Mouse (Mus musculus) heart, embryonic 15.5 days (tissue): Measurements from ENCODE around the gene Bcam. TPM values are rescaled to one million over a fixed set of nuclear protein-coding genes. Genes with fewer than 3 reads are reported as not detected.

Experiments used
- ATAC-seq: fragments of 200-750 bp; cut with Nextera tagmentation; replicated peaks from 2 replicates; pipeline ENCODE4 v1.8.0; 2017; ENCODE audit warnings: low read depth, moderate TSS enrichment; ENCODE audit not compliant: insufficient number of reproducible peaks, insufficient read depth, low FRiP score
- H3K27ac ChIP-seq: fragments of 300-500 bp; sonication (generic); 2 replicates; pipeline ENCODE4 v1.5.1; 2015; ENCODE audit warnings: mild to moderate bottlenecking, inconsistent platforms
- H3K27me3 ChIP-seq: fragments of 300-500 bp; sonication (generic); 2 replicates; pipeline ENCODE4 v1.6.1; 2015; ENCODE audit warnings: inconsistent platforms
- H3K36me3 ChIP-seq: fragments of 300-500 bp; sonication (generic); 2 replicates; pipeline ENCODE4 v1.6.1; 2015; ENCODE audit warnings: mild to moderate bottlenecking, inconsistent platforms
- H3K4me1 ChIP-seq: fragments of 300-500 bp; sonication (generic); replicated peaks from 2 replicates; pipeline ENCODE4 v1.6.1; 2015; ENCODE audit warnings: inconsistent platforms
- H3K4me2 ChIP-seq: fragments of 300-500 bp; sonication (generic); 2 replicates; pipeline ENCODE4 v1.6.1; 2015; ENCODE audit warnings: inconsistent platforms, mild to moderate bottlenecking, moderate library complexity
- H3K4me3 ChIP-seq: fragments of 300-500 bp; sonication (generic); 2 replicates; pipeline ENCODE4 v1.5.1; 2015; ENCODE audit warnings: mild to moderate bottlenecking, inconsistent platforms
- H3K9ac ChIP-seq: fragments of 300-500 bp; sonication (generic); 2 replicates; pipeline ENCODE4 v1.6.1; 2015; ENCODE audit warnings: mild to moderate bottlenecking, inconsistent platforms
- H3K9me3 ChIP-seq: fragments of 300-500 bp; sonication (generic); replicated peaks from 2 replicates; pipeline ENCODE4 v1.6.1; 2016; ENCODE audit warnings: inconsistent platforms
- WGBS: fragments of 180-500 bp; shearing (Covaris S2); methylation state at CpG from one replicate; pipeline ENCODE4 v1.1.7; 2015; ENCODE audit warnings: mixed read lengths; 5-methylcytosine and 5-hydroxymethylcytosine counted together
- polyA plus RNA-seq: library from polyadenylated mRNA; unstranded; fragments of >200 nt; fragmentation: Nextera tagmentation; extraction: Ambion mirVana; gene quantifications from 2 replicates; pipeline ENCODE4 v1.2.1, GENCODE M21; 2015

The Bcam gene
- polyA plus RNA-seq, 1 experiment from 2014 or later, result 358 TPM

DNA sequence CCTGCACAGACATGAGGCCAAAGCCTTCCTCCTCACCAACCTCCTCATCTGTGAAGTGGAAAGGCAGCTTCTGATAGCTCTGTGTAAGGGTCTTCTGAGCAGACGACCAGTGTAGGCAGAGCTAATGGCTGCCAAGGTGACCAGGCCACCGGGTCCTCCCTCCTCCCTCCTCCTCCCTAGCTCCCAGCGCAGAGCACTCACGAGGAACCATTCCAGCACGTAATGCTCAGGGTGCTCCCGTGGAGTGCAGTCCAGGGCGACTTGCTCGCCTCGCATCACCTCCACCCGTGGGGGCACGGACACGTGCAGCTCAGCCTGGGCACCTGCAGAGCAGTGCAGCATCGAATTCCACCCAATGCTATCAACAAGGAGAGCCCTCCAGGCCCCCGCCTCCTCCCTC lies 2.6 kb downstream of the Bcam start:
- H3K4me3 ChIP-seq, result peak overlapping the region; percentile 79
- peak overlapping the region; percentile 88 for H3K9ac ChIP-seq
- H3K9me3 ChIP-seq, result no peaks in the 10 kb centered on the region
- 64% methylated on average over 14 of the region's 14 CpGs for WGBS
- H3K27me3 ChIP-seq, result no peaks in the 10 kb centered on the region
- peak; percentile 55 for ATAC-seq
- peak overlapping the region; percentile 88 for H3K27ac ChIP-seq
- peak overlapping the region; percentile 88 for H3K4me2 ChIP-seq
- H3K4me1 ChIP-seq, result peaks cover 38% of the 10 kb centered on the region
- H3K36me3 ChIP-seq, result peaks cover 21% of the 10 kb centered on the region

- no peaks in the 10 kb centered on the region for H3K27me3 ChIP-seq
- peaks cover 31% of the 10 kb centered on the region for H3K36me3 ChIP-seq
- no peak overlapping the region for H3K4me2 ChIP-seq
- H3K4me1 ChIP-seq, result peaks cover 46% of the 10 kb centered on the region
- H3K9me3 ChIP-seq, result no peaks in the 10 kb centered on the region
- no peak for ATAC-seq
- no peak overlapping the region for H3K27ac ChIP-seq
- 82% methylated on average over 9 of the region's 9 CpGs for WGBS
- no peak overlapping the region for H3K4me3 ChIP-seq
- no peak overlapping the region for H3K9ac ChIP-seq
Measured at GRCm38 (mm10) chr7:19764581-19764980, 6.2 kb downstream of the Bcam start.

GRCm38 (mm10) chr7:19763829-19764477 lies 6.9 kb downstream of the Bcam start:
- WGBS, result 75% methylated on average over 13 of the region's 13 CpGs

DNA sequence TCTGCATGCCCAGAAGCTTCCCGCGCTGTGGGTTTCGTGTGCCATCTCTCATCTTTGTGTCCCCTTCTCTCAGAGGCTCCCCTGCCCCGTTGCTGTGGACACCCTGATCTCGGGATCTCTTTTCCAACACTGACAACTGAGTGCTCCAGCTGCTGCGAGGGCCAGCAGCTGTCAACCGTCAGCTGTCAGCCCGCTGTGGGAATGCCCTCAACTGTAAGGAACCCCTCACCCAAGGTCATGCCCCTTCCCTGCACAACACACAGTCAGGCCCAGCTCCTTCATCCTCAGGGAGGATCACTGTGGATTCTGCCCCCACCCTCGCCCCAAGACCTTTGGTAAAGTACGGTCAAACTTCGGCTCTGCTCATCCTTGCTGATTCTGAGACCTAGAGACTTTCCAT lies 8.5 kb downstream of the Bcam start:
- Histone ChIP-seq H3K4me1 (peaks cover 36% of the 10 kb centered on the region), H3K36me3 (peaks cover 49% of the 10 kb centered on the region), H3K4me2 (no peak overlapping the region), H3K27me3 (no peaks in the 10 kb centered on the region), H3K9ac (no peak overlapping the region), H3K9me3 (no peaks in the 10 kb centered on the region), H3K27ac (peak overlapping the region; percentile 69), H3K4me3 (no peak overlapping the region)
- ATAC-seq, result no peak
- WGBS, result 39% methylated on average over 11 of the region's 11 CpGs

More at GRCm38 (mm10) chr7:19763829-19764477, 6.9 kb downstream of the Bcam start:
- Histone ChIP-seq H3K36me3 (peaks cover 35% of the 10 kb centered on the region), H3K4me1 (peaks cover 44% of the 10 kb centered on the region), H3K4me2 (no peak overlapping the region), H3K9ac (no peak overlapping the region), H3K9me3 (no peaks in the 10 kb centered on the region), H3K27ac (0 out of 2 replicates have a peak overlapping the region, but pooled peaks have one; percentile 69), H3K4me3 (no peak overlapping the region), H3K27me3 (no peaks in the 10 kb centered on the region)
- ATAC-seq, result no peak

DNA sequence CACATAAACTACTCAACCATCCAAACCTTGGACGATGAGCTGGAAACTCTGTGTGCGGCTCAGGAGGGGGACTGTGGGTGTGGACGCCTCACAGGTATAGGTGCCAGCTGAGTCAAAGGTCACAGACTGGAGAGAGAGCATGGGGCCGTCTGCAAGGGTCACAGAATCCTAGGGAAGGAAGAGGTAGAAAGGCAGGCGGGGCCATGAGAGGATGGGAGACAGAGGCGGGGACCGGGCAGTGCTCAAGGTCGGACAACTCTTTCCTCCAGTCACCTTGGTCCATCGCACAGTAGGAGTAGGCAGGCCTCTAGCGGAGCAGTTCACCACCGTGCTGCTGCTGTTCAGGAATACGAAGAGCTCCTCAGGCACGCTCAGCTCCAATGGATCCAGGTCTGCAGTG lies 10.8 kb downstream of the Bcam start:
- WGBS, result 68% methylated on average over 13 of the region's 13 CpGs
- Histone ChIP-seq H3K4me2 (no peak overlapping the region), H3K9me3 (no peaks in the 10 kb centered on the region), H3K4me1 (peaks cover 58% of the 10 kb centered on the region), H3K27ac (peak overlapping the region; percentile 86), H3K27me3 (no peaks in the 10 kb centered on the region), H3K9ac (no peak overlapping the region), H3K4me3 (no peak overlapping the region), H3K36me3 (peaks cover 40% of the 10 kb centered on the region)
- 0 out of 2 replicates have a peak, but pooled peaks have one; percentile 4 for ATAC-seq

DNA sequence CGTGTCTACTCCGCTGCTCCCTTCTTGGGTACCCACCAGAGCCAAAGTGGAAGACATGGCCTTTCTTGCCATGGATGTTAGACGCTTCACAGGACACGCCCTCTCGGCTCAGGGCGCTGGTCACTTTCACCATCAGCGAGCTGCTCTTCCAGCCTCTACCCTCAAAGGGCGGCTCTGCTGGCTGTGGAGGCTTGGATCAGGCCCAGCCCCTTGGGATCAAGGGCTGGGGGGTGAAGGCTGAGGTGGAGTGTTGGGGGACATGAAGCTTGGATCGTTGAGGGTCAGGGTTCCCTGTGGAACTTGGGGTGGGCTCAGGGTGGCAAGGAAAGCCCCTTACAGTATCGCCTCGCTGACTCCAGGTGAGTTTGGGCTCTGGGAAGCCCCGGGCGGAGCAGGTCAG lies 12.2 kb downstream of the Bcam start:
- no peak overlapping the region for H3K9ac ChIP-seq
- H3K27me3 ChIP-seq, result no peaks in the 10 kb centered on the region
- no peak overlapping the region for H3K4me2 ChIP-seq
- no peak for ATAC-seq
- H3K9me3 ChIP-seq, result no peaks in the 10 kb centered on the region
- peaks cover 71% of the 10 kb centered on the region for H3K4me1 ChIP-seq
- H3K36me3 ChIP-seq, result peaks cover 30% of the 10 kb centered on the region
- no peak overlapping the region for H3K4me3 ChIP-seq
- no peak overlapping the region for H3K27ac ChIP-seq
- WGBS, result 85% methylated on average over 13 of the region's 13 CpGs

DNA sequence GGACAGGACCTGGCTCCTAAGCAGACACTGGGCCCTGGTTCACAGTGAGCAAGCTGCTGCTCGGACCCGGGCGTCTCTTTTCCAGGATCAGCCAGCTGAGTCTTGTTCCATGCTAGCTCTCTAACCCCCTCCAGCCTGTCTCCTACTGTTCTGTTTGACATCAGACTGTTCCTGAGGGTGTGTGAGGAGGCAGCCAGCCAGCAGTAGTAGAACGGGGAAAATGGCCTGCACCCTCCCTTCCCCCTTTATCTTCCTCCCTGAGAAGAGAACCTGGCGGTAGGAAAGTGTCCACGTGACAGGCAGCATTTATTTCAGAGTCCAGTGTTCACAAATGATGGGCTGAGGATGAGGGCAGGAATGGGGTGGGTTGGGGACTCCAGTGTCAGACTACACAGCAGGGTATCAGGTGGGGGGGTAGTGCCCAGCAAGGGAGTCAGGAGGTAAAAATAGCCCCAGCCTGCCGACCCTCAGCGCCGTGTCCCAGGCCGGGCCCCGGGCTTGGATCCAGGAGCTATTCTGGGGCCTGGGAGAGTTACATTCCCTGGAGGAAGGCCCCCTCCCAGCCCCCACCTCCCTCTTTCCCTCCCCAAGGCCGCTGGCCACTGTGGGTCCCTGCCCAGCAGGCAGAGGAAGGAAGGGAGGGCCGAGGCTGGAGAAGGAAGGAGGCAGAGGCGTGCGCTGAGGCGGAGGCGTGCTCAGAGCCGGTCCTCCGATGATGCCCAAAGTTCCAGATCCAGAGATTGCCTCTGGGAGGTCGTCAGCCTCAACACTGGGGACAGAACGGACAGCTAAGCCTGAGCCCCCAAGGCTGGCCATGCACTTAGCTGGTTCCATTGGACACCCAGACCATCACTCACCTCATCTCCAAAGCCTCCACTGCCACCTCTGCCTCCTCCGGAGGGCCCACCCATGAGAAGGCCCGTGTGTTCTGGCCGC lies 14.7 kb downstream of the Bcam start:
- H3K9me3 ChIP-seq, result no peaks in the 10 kb centered on the region
- peak; percentile 90 for ATAC-seq
- peaks cover 20% of the 10 kb centered on the region for H3K36me3 ChIP-seq
- H3K27ac ChIP-seq, result peak overlapping the region; percentile 95
- H3K27me3 ChIP-seq, result no peaks in the 10 kb centered on the region
- H3K9ac ChIP-seq, result peak overlapping the region; percentile 47
- H3K4me3 ChIP-seq, result peak overlapping the region; percentile 20; the same call in 1 of the 2 replicates
- H3K4me2 ChIP-seq, result peak overlapping the region; percentile 52
- 13% methylated on average over 24 of the region's 24 CpGs for WGBS
- peaks cover 60% of the 10 kb centered on the region for H3K4me1 ChIP-seq

DNA sequence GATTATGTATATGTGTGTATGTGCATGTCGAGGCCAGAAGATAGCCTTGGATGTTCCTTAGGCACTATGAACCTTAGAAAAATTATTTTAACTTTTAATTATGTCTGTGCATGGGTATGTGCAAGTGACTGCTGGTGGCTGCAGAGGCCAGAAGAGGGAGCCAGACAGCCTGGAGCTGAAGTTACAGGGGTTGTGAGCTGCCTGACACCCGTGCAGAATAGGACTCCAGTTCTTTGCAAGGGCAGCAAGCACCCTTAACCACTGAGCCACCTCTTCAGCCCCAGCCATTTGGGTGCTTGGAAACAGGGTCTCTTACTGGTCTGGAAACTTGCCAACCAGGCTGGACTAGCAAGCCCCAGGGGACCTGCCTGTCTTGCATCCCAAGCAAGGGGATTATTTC lies 15.8 kb downstream of the Bcam start:
- Histone ChIP-seq H3K27me3 (no peaks in the 10 kb centered on the region), H3K4me3 (no peak overlapping the region), H3K4me1 (peaks cover 60% of the 10 kb centered on the region), H3K4me2 (peak overlapping the region; percentile 52; the same call in 1 of the 2 replicates), H3K9ac (0 out of 2 replicates have a peak overlapping the region, but pooled peaks have one; percentile 10), H3K27ac (peak overlapping the region; percentile 95), H3K36me3 (peaks cover 20% of the 10 kb centered on the region), H3K9me3 (no peaks in the 10 kb centered on the region)
- 88% methylated on average over 2 of the region's 2 CpGs for WGBS
- no peak for ATAC-seq

DNA sequence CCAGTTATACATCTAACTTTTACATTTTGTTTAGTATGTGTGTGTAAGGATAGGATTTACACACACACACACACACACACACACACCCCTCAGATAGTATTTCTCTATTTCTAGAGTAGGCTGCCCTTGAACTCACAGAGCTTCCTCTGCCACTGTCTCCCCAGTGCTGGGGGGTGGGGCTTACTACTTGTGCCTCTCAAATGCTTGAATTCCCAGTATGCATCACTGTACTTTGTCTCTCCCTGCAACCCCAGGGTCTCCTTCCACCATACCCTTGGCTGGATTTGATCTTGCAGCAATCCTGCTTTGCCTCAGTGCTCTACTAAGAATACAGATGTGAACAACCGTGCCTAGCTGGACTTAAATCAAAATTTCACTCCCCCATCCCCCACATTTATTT lies 16.8 kb downstream of the Bcam start:
- Histone ChIP-seq H3K4me2 (no peak overlapping the region), H3K36me3 (peaks cover 15% of the 10 kb centered on the region), H3K4me1 (peaks cover 54% of the 10 kb centered on the region), H3K9ac (no peak overlapping the region), H3K4me3 (no peak overlapping the region), H3K27me3 (no peaks in the 10 kb centered on the region), H3K27ac (peak overlapping the region; percentile 95), H3K9me3 (no peaks in the 10 kb centered on the region)
- no peak for ATAC-seq
- 75% methylated on average over 1 of the region's 1 CpGs for WGBS

- ATAC-seq, result no peak
- Histone ChIP-seq H3K4me1 (peaks cover 51% of the 10 kb centered on the region), H3K36me3 (peaks cover 10% of the 10 kb centered on the region), H3K9ac (no peak overlapping the region), H3K4me3 (no peak overlapping the region), H3K9me3 (no peaks in the 10 kb centered on the region), H3K27ac (peak overlapping the region; percentile 95), H3K27me3 (no peaks in the 10 kb centered on the region), H3K4me2 (no peak overlapping the region)
- 48% methylated on average over 7 of the region's 7 CpGs for WGBS
Measured at GRCm38 (mm10) chr7:19753587-19753986, 17.2 kb downstream of the Bcam start.

DNA sequence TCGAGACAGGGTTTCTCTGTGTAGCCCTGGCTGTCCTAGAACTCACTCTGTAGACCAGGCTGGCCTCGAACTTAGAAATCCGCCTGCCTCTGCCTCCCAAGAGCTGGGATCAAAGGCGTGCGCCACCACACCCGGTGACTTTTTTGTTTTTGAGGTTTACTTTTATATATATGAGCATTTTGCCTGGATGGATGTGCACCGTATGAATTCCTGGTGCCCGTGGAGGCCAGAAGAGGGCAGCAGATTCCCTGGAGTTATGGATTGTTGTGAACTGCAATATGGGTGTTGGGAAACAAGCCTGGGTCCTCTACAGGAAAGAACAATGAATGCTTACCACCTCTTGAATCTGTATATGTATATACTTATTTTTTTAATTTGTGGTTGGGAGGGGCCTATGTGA lies 18.2 kb downstream of the Bcam start:
- Histone ChIP-seq H3K4me2 (no peak overlapping the region), H3K4me3 (no peak overlapping the region), H3K9me3 (no peaks in the 10 kb centered on the region), H3K4me1 (peaks cover 57% of the 10 kb centered on the region), H3K27ac (0 out of 2 replicates have a peak overlapping the region, but pooled peaks have one; percentile 95), H3K9ac (no peak overlapping the region), H3K27me3 (no peaks in the 10 kb centered on the region), H3K36me3 (peaks cover under 1% of the 10 kb centered on the region; the same call in 1 of the 2 replicates)
- WGBS, result 71% methylated on average over 8 of the region's 8 CpGs
- ATAC-seq, result no peak
